14 mouse cellular contexts compared by ENCODE assay signal in the genomic region with DNA sequence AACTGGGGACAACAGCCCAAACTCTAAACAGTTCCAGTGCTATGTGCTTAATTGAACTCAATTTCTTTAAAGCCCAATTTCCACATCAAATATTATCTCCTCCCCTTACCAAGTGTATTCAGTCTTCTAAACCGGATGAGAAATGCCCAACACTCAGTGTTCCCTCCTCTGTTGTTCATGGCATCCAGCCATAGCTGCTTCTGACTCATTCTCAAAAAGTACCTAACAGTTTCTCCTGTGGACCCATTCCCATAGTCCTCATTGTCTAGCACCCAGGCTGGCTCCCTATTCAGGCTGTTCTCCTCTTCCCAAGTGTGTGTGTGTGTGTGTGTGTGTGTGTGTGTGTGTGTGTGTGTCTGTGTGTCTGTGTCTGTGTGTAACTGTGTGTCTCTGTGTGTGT.
"Had no signal": no experiment of that assay in that cellular context is flagged by ENCODE, and none has a peak within 500 bp of the region (broad histone marks: within the 10 kb centered on the region; RNA-seq: fewer than 3 reads in every experiment).

No protein-coding gene starts in this region.

- ATAC-seq: hindbrain, postnatal 0 days; intestine, embryonic 16.5 days had no signal

- DNase-seq: gastrocnemius, adult 2 months; gastrocnemius, postnatal 10 days; gastrocnemius, postnatal 25 days; heart, adult 18-20 months; heart, postnatal 10 days; heart, postnatal 4 days; kidney, adult 18-20 months; kidney, adult 8-10 months; kidney, postnatal 10 days; kidney, postnatal 25 days; kidney, postnatal 4 days; liver had no signal
